Mouse (Mus musculus) pancreas, adult 10 weeks (tissue): ENCODE measurements around the gene Rbm20. TPM values are rescaled to one million over a fixed set of nuclear protein-coding genes. Genes with fewer than 3 reads are reported as not detected.

Source experiments
- polyA plus RNA-seq: library from polyadenylated mRNA; stranded (reverse); fragments of 350-450 nt; fragmentation: Illumina TruSeq; extraction: RNeasy Lipid Tissue Mini Kit (QIAGEN cat#74804); gene quantifications from one replicate; pipeline ENCODE4 v1.2.3, GENCODE M21; 2015; ENCODE audit warnings: low read depth, low replicate concordance; ENCODE audit not compliant: insufficient read depth

Gene Rbm20
- 0.17 TPM for polyA plus RNA-seq

DNA sequence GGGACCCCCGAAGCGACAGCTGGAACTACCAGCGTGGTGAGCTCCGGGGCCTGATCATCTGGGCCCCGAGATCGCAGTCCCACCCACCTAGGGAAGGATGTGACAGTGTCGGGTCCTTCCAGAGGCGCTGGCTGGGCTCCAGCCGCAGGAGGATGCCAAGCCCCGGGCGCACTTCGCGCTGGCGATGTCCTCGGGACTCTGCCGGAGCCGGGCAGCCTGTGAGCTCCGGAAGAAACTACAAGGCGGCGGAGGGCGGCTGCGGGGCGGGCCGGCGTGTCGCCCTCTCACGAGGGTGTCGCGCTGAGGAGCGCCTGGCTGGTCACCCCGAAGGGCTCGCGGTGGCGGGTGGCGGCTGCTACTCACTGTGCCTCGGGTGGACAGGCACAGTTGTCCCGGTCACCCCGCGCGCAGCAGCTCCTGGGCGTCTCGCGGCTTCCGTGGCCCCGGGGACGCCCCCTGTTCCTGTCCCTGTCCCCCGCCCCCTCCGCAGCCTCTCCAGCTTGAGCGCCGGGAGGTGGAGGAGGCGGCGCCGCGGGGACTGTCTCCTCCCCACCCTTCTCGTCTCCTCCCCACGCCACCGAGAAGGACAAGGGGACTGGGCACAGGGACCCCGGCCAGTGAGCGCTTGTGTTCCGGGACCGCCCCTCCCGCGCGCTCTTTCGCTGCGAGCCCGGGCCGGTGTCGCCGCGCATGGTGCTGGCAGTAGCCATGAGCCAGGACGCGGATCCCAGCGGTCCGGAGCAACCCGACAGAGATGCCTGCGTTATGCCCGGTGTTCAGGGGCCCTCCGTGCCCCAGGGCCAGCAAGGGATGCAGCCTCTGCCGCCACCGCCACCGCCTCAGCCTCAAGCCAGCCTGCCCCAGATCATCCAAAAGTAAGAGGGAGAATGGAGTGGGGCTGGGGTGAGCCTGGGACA is at the start of gene Rbm20:
Rbm20 (plus strand) TSS at position 589 of the 917 bp plus-strand sequence.

DNA sequence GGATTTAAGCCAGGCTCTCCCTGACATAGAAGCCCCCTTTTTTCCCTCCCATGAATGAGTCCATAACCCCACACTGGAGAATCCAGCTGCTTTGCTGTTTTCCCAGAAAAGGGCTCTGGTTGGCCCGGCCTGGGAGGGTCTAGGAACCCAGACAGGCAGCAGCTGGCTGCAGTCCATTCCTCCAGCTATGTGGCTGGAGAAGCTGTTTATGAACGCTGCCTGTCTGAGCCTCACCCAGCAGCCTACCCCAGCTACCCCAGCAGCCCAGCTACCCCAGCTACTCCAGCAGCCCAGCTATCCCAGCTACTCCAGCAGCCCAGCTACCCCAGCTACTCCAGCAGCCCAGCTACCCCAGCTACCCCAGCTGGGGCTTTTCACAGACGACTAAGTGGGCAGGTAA is 215.0 kb downstream of the Rbm20 start, which contains the start of gene Pdcd4:
Pdcd4 (plus strand) TSS at position 171 of the 400 bp plus-strand sequence.

Other genes with a start within 250 kb of the Rbm20 start
- gene Dusp5, start 148.2 kb upstream of the Rbm20 start, polyA plus RNA-seq: 1.9 TPM
- 2.7 TPM for gene Nutf2-ps1, start 88.2 kb upstream of the Rbm20 start, polyA plus RNA-seq
- 5.7 TPM for gene Smc3, start 76.9 kb upstream of the Rbm20 start, polyA plus RNA-seq
- 43.2 TPM for gene Pdcd4, start 214.9 kb downstream of the Rbm20 start, polyA plus RNA-seq